Mouse (Mus musculus): ENCODE measurements around the gene Vil1. TPM values are rescaled to one million over a fixed set of nuclear protein-coding genes. Genes with fewer than 3 reads are reported as not detected.
"Not testable (repeated sequence)": the region's sequence is repeated elsewhere in the genome, so short reads cannot be mapped to it uniquely, and the experiment has no call there.

The Vil1 gene
- polyA plus RNA-seq, 1 experiment from 2014 or later: 0.21 TPM

DNA sequence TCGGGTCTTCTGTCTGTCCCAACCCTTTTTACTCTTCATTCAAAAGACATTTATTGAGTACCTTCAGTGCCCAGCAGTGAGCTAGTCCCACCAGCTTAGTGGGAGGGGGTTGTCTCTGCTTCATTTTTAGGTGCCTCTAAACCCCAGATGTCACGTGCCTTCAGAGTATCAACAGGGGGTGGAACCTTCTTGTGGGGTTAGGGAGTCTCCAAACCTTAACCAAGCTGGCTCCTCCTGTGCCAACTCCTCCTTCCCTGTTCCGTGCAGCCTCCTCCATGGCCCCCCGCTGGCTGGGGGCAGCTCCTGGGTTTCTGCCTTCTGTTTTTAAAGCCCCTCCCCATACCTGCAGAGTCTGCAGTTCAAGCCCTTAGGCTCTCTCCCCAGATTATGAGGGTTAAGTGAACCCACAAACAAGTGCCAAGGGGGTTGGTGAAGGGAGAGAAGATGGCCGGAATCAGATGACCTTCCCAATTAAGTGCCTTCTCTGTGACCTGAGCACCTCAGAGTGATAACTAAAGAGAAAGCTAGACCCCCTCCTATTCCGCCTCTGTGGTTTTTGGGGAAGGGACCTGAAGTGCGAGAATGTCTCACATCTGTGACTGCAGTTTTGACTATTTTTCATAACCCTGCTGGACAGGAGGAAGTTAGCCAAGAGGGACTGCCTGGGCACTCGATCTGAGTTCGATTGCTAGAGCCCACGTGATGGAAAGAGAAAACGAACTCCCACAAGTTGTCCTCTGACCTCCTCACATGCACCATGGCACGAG, 12.5 kb upstream of the Vil1 start:
- ATAC-seq (replicated peaks; ENCODE audit: low FRiP score); H3K27me3 ChIP-seq (ENCODE audit: control insufficient read depth, insufficient read depth, low read length); DNase-seq (ENCODE audit: low spot score); H3K27ac ChIP-seq (ENCODE audit: low read depth, low read length); H3K9me3 ChIP-seq (ENCODE audit: control insufficient read depth, low read length): not testable (repeated sequence)
- H3K9ac ChIP-seq (ENCODE audit: low read length): peak overlapping the region; percentile 57; the same call in 1 of the 2 replicates
- peak overlapping the region; percentile 35 for H3K4me3 ChIP-seq (ENCODE audit: low read depth, low read length)
- peaks cover 10% of the 10 kb centered on the region for H3K36me3 ChIP-seq (ENCODE audit: control insufficient read depth, insufficient read depth, low read length)
- peaks cover 12% of the 10 kb centered on the region for H3K4me1 ChIP-seq (replicated peaks; ENCODE audit: control insufficient read depth, insufficient read depth, low read length)
- 7% methylated on average over 12 of the region's 12 CpGs for WGBS
- H3K4me2 ChIP-seq (ENCODE audit: low read depth, low read length, severe bottlenecking): peak overlapping the region; percentile 75

DNA sequence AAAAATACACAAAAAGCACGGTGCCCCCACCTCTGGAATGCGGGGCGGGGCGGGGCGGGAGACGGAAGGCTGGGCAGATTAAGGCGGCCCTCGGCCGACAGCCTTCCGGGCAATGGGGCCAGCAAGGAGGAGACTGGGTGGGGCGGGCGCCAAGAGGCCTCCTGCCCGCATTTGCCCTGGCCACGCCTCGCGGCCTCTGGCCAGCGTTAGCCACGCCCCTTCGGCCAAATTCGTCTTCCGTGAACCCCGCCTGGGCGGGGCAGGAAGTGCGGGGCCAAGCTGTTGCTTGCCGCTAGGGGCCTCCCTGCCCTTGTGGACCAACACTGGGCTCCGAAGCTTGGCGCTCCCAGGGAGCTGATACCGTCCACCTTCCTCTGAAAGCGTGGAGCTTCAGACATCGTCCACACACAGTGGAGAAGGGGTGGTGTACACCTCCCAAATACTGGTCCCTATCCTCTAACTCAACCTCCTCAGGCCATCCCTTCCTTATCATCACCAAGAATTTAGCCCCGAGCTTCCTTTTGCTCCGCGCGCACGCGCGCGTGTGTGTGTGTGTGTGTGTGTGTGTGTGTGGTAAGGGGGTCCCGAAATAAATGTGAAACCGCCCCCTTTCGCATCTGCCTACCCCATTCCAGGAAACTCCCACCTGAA, 11.8 kb upstream of the Vil1 start:
- H3K4me1 ChIP-seq (replicated peaks; ENCODE audit: control insufficient read depth, insufficient read depth, low read length): peaks cover 10% of the 10 kb centered on the region
- H3K27ac ChIP-seq (ENCODE audit: low read depth, low read length): peak overlapping the region; percentile 66
- no peaks in the 10 kb centered on the region for H3K9me3 ChIP-seq (ENCODE audit: control insufficient read depth, low read length)
- peak; percentile 98 for DNase-seq (ENCODE audit: low spot score)
- under 1% methylated on average over 39 of the region's 41 CpGs for WGBS
- peaks cover 10% of the 10 kb centered on the region for H3K36me3 ChIP-seq (ENCODE audit: control insufficient read depth, insufficient read depth, low read length)
- peak overlapping the region; percentile 75 for H3K4me2 ChIP-seq (ENCODE audit: low read depth, low read length, severe bottlenecking)
- H3K4me3 ChIP-seq (ENCODE audit: low read depth, low read length): peak overlapping the region; percentile 35
- H3K9ac ChIP-seq (ENCODE audit: low read length): peak overlapping the region; percentile 57
- ATAC-seq (replicated peaks; ENCODE audit: low FRiP score): peak; percentile 90
- no peaks in the 10 kb centered on the region for H3K27me3 ChIP-seq (ENCODE audit: control insufficient read depth, insufficient read depth, low read length)

DNA sequence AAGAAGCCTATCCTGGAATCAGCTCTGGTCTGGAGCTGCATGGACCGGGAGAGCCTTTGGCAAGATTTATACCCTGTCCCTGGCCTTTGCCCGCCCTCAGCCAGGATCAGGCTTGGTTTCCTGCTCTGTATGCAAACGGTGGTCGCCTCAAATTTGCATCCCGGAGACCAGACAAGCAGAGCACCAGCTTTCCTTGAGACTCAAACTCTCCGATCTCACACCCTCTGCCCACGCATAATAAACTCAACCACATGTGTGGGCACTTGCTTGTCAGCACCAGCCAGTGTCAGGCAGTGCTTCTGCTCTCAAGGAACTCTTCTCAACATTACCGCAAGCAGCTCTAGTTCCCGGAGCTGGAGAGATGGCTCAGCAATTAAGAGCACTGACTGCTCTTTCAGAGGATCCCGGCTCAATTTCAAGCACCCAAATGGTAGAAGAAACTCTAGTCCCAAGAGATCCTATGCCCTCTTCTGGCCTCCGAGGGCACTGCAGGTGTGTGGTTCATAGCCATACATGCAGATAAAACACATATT, 11.2 kb upstream of the Vil1 start:
- peaks cover 6% of the 10 kb centered on the region; the same call in 1 of the 2 replicates for H3K4me1 ChIP-seq (replicated peaks; ENCODE audit: control insufficient read depth, insufficient read depth, low read length)
- H3K27ac ChIP-seq (ENCODE audit: low read depth, low read length): peak overlapping the region; percentile 66; the same call in 1 of the 2 replicates
- peak; percentile 28 for ATAC-seq (replicated peaks; ENCODE audit: low FRiP score)
- H3K4me3 ChIP-seq (ENCODE audit: low read depth, low read length): peak overlapping the region; percentile 35
- no peaks in the 10 kb centered on the region for H3K27me3 ChIP-seq (ENCODE audit: control insufficient read depth, insufficient read depth, low read length)
- H3K4me2 ChIP-seq (ENCODE audit: low read depth, low read length, severe bottlenecking): peak overlapping the region; percentile 75
- H3K9me3 ChIP-seq (ENCODE audit: control insufficient read depth, low read length): no peaks in the 10 kb centered on the region
- DNase-seq (ENCODE audit: low spot score): peak; percentile 83
- H3K9ac ChIP-seq (ENCODE audit: low read length): peak overlapping the region; percentile 57
- H3K36me3 ChIP-seq (ENCODE audit: control insufficient read depth, insufficient read depth, low read length): peaks cover 10% of the 10 kb centered on the region
- WGBS: 4% methylated on average over 11 of the region's 11 CpGs

DNA sequence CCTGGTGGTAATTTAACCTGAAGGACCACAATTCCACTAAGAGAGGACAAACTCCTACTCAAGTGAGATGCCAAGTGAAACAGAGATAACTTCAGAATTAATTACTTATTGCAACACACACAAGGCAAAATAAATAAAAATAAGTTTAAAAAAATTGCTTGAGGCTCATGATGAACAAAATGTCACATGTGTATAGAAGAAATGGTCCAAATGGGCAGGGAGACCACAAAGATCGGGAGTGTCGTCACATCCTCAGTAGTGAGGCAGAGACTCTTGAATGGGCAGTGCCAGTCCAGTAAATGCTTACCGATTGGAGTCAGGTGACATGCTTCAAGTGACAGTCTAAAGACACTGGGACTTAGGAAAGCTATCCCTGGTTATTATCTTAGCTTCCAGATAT, 8.6 kb upstream of the Vil1 start:
- DNase-seq (ENCODE audit: low spot score) (no peak), ATAC-seq (replicated peaks; ENCODE audit: low FRiP score) (no peak)
- Histone ChIP-seq H3K4me3 (ENCODE audit: low read depth, low read length) (no peak overlapping the region), H3K27me3 (ENCODE audit: control insufficient read depth, insufficient read depth, low read length) (no peaks in the 10 kb centered on the region), H3K27ac (ENCODE audit: low read depth, low read length) (no peak overlapping the region), H3K9ac (ENCODE audit: low read length) (no peak overlapping the region), H3K4me1 (replicated peaks; ENCODE audit: control insufficient read depth, insufficient read depth, low read length) (0 out of 2 replicates have a peak, but pooled peaks cover 4% of the 10 kb centered on the region), H3K9me3 (ENCODE audit: control insufficient read depth, low read length) (no peaks in the 10 kb centered on the region), H3K4me2 (ENCODE audit: low read depth, low read length, severe bottlenecking) (no peak overlapping the region), H3K36me3 (ENCODE audit: control insufficient read depth, insufficient read depth, low read length) (no peaks in the 10 kb centered on the region)
- WGBS: 80% methylated on average over 3 of the region's 3 CpGs

DNA sequence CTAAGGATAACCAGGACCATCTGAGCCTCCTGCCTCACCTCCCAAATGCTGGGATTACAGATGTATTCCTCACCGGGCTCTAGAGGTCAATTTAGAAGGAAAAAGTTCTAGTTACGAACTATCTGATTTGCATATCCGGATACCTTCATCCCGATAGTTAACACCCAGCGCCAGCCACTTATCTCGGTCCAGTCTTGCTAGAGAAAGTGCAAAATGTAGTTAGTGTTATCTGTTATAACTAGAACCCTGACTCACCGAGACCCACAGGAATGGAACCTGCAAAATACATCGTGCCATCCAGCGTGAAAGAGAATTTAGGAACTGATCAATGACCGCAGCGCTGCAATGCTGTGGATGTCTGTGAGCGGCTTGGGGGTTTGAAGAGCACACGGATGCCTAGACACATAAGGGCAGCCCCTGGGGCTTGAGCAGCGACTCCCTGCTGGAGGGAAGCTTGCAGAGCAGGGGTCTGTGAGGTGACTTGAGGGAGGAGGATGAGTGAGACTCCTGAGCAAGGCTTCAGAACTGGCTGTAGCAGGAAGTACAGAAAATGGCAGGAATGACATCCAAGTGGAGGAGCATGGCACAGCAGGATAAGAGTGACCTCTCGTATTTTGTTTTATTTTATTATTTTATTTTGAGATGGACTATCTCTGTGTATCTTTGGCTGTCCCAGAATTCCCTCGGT, 8.0 kb upstream of the Vil1 start:
- H3K4me1 ChIP-seq (replicated peaks; ENCODE audit: control insufficient read depth, insufficient read depth, low read length): 0 out of 2 replicates have a peak, but pooled peaks cover 4% of the 10 kb centered on the region
- H3K36me3 ChIP-seq (ENCODE audit: control insufficient read depth, insufficient read depth, low read length): no peaks in the 10 kb centered on the region
- H3K4me3 ChIP-seq (ENCODE audit: low read depth, low read length): no peak overlapping the region
- no peaks in the 10 kb centered on the region for H3K27me3 ChIP-seq (ENCODE audit: control insufficient read depth, insufficient read depth, low read length)
- 55% methylated on average over 16 of the region's 16 CpGs for WGBS
- no peak overlapping the region for H3K4me2 ChIP-seq (ENCODE audit: low read depth, low read length, severe bottlenecking)
- DNase-seq (ENCODE audit: low spot score): no peak
- H3K9ac ChIP-seq (ENCODE audit: low read length): no peak overlapping the region
- H3K9me3 ChIP-seq (ENCODE audit: control insufficient read depth, low read length): no peaks in the 10 kb centered on the region
- ATAC-seq (replicated peaks; ENCODE audit: low FRiP score): no peak
- H3K27ac ChIP-seq (ENCODE audit: low read depth, low read length): no peak overlapping the region

DNA sequence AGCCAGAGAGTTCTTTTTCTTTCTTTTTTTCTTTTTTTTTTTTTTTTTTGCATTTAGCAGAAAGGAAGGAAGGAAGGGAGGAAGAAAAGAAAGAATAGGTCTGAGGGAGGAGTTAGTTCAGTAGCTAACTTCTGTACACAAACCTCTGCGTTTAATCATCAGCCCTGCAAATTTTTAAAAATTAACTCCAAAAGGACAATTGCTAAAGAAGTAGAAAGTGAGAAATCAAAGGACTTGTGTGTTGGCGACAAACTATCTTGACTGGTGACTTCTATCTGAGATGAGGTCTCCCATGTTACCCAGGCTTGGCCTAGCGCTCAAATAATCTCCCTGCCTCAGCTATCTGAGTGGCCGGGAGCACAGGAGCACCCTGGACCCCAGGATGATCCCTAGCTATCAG, 5.0 kb upstream of the Vil1 start:
- no peak for DNase-seq (ENCODE audit: low spot score)
- no peak overlapping the region for H3K9ac ChIP-seq (ENCODE audit: low read length)
- no peak overlapping the region for H3K4me3 ChIP-seq (ENCODE audit: low read depth, low read length)
- WGBS: 94% methylated on average over 4 of the region's 4 CpGs
- no peaks in the 10 kb centered on the region for H3K4me1 ChIP-seq (replicated peaks; ENCODE audit: control insufficient read depth, insufficient read depth, low read length)
- no peak overlapping the region for H3K4me2 ChIP-seq (ENCODE audit: low read depth, low read length, severe bottlenecking)
- H3K9me3 ChIP-seq (ENCODE audit: control insufficient read depth, low read length): no peaks in the 10 kb centered on the region
- no peaks in the 10 kb centered on the region for H3K36me3 ChIP-seq (ENCODE audit: control insufficient read depth, insufficient read depth, low read length)
- H3K27me3 ChIP-seq (ENCODE audit: control insufficient read depth, insufficient read depth, low read length): no peaks in the 10 kb centered on the region
- no peak overlapping the region for H3K27ac ChIP-seq (ENCODE audit: low read depth, low read length)
- no peak for ATAC-seq (replicated peaks; ENCODE audit: low FRiP score)

DNA sequence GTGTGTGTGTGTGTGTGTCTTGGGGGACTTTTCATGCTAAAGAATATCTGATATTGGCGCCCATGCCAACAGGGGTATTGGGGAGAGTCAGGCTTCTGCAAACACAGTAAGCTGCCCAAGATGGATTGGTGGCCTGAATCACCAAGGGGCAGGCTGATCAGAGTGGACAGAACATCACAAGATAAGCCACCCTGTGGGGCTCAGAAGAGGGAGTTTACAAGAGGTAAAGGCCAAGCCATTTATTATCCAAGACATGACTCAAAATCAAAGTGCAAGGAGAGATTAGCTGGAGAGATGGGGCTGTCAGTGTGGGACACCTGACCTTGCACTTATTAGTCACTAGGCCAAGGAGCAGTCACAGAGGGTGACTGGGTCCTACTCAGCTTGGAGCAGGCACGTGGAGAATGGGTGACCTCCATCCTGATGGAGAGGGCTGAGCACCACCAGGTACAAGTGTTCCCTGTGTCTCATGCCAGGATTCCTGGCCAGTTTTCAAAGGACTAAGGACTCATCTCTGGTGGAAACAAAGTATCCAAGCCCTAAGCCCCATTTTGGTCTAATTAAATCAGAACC, 2.7 kb downstream of the Vil1 start:
- no peaks in the 10 kb centered on the region for H3K9me3 ChIP-seq (ENCODE audit: control insufficient read depth, low read length)
- WGBS: 54% methylated on average over 2 of the region's 2 CpGs
- no peaks in the 10 kb centered on the region for H3K27me3 ChIP-seq (ENCODE audit: control insufficient read depth, insufficient read depth, low read length)
- no peak for DNase-seq (ENCODE audit: low spot score)
- H3K4me3 ChIP-seq (ENCODE audit: low read depth, low read length): no peak overlapping the region
- H3K4me1 ChIP-seq (replicated peaks; ENCODE audit: control insufficient read depth, insufficient read depth, low read length): no peaks in the 10 kb centered on the region
- H3K9ac ChIP-seq (ENCODE audit: low read length): no peak overlapping the region
- no peaks in the 10 kb centered on the region for H3K36me3 ChIP-seq (ENCODE audit: control insufficient read depth, insufficient read depth, low read length)
- no peak for ATAC-seq (replicated peaks; ENCODE audit: low FRiP score)
- no peak overlapping the region for H3K4me2 ChIP-seq (ENCODE audit: low read depth, low read length, severe bottlenecking)
- no peak overlapping the region for H3K27ac ChIP-seq (ENCODE audit: low read depth, low read length)

DNA sequence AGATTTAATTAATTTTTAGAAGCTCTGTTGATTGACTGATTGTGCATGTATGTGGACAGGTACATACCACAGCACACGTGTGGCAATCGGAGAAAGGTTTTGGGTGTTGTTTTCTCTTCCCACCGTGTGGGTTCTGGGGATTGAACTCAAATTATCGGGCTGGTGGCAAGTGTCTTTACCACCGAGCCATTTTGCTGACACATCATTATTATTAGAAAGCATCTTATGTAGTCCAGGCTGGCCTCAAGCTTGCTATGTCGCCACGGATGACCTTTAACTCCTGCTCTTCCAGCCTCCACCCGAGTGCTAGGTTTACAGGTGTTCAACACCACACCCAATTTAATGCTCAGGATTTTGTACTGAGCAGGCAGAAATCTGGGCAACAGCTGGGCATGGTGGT, 3.5 kb downstream of the Vil1 start:
- no peaks in the 10 kb centered on the region for H3K27me3 ChIP-seq (ENCODE audit: control insufficient read depth, insufficient read depth, low read length)
- no peaks in the 10 kb centered on the region for H3K9me3 ChIP-seq (ENCODE audit: control insufficient read depth, low read length)
- no peak overlapping the region for H3K4me2 ChIP-seq (ENCODE audit: low read depth, low read length, severe bottlenecking)
- no peak overlapping the region for H3K27ac ChIP-seq (ENCODE audit: low read depth, low read length)
- WGBS: 84% methylated on average over 8 of the region's 8 CpGs
- H3K4me3 ChIP-seq (ENCODE audit: low read depth, low read length): no peak overlapping the region
- H3K36me3 ChIP-seq (ENCODE audit: control insufficient read depth, insufficient read depth, low read length): no peaks in the 10 kb centered on the region
- ATAC-seq (replicated peaks; ENCODE audit: low FRiP score): no peak
- no peak overlapping the region for H3K9ac ChIP-seq (ENCODE audit: low read length)
- H3K4me1 ChIP-seq (replicated peaks; ENCODE audit: control insufficient read depth, insufficient read depth, low read length): no peaks in the 10 kb centered on the region
- DNase-seq (ENCODE audit: low spot score): no peak
